ENCODE assay signal across 18 mouse cellular contexts in the genomic region with DNA sequence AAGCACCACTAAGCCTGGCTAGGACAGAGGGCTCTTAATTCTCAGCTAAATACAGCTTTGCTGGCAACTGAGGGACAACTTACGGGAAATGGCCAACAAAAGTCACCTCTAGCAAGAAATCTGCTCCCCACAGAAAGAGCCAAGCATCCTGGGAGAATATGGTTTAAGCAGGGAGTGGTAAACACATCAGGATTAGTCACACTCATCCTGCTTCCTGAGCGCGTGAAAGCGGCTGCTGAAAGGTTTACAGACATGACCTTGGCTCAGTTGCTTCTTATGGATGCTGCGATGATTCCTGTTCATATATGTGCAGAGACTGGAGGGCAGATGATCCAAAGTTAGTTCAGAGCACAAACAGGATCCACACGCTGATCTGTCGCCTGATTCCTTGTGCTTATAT.
"Had no signal": no experiment of that assay in that cellular context is flagged by ENCODE, and none has a peak within 500 bp of the region (broad histone marks: within the 10 kb centered on the region; RNA-seq: fewer than 3 reads in every experiment).

No protein-coding gene starts in this region.

- H3K4me2 ChIP-seq: limb, embryonic 15.5 days; liver, embryonic 11.5 days had no signal

- H3K4me3 ChIP-seq: layer of hippocampus, adult 2 months; limb, embryonic 15.5 days; lung, embryonic 15.5 days; megakaryocyte, embryonic 14.5 days; neural tube, embryonic 12.5 days; neural tube, embryonic 15.5 days; stomach, embryonic 15.5 days had no signal

- H3K27ac ChIP-seq: layer of hippocampus, adult 2 months; liver, embryonic 14.5 days; lung, embryonic 15.5 days; neural tube, embryonic 12.5 days; neural tube, embryonic 15.5 days; stomach, embryonic 15.5 days had no signal

- H3K9ac ChIP-seq: limb, embryonic 15.5 days; liver, embryonic 14.5 days; lung, embryonic 15.5 days; neural tube, embryonic 12.5 days; neural tube, embryonic 15.5 days; stomach, embryonic 15.5 days had no signal

- H3K9me3 ChIP-seq: limb, embryonic 15.5 days; lung, embryonic 15.5 days; megakaryocyte, embryonic 14.5 days; neural tube, embryonic 12.5 days; neural tube, embryonic 15.5 days; stomach, embryonic 15.5 days had no signal

- H3K27me3 ChIP-seq: limb, embryonic 15.5 days; neural tube, embryonic 12.5 days; neural tube, embryonic 15.5 days; stomach, embryonic 15.5 days had no signal

- H3K36me3 ChIP-seq: limb, embryonic 15.5 days; lung, embryonic 15.5 days; neural tube, embryonic 12.5 days; neural tube, embryonic 15.5 days; stomach, embryonic 15.5 days had no signal

- DNase-seq: kidney, adult 9 months; kidney, postnatal 25 days; layer of hippocampus, adult 9-11 months; lung, postnatal 10 days; midbrain, embryonic 14.5 days; retina, postnatal 1 day; right cerebral cortex, postnatal 25 days; spleen, adult 18-20 months; thymus, postnatal 25 days had no signal
